Mouse (Mus musculus) G1E (cell line): ENCODE measurements at regions not wholly inside any gene's neighbourhood (a gene's known extent, or its start where the extent isn't known, plus 50 kb on each side); places are given as distances from the start of the nearest gene placed in this dataset.

ENCODE experiments used
- CTCF ChIP-seq: IDR thresholded peaks from 2 replicates; pipeline ENCODE4 v1.5.1; 2012; ENCODE audit warnings: low read depth, low read length, inconsistent platforms, mixed read lengths
- GATA1 ChIP-seq: IDR thresholded peaks from 2 replicates; pipeline ENCODE4 v1.6.1; 2012; ENCODE audit warnings: borderline replicate concordance, low read length, inconsistent platforms, mixed read lengths
- POLR2AphosphoS5 ChIP-seq: IDR thresholded peaks from 2 replicates; pipeline ENCODE4 v1.6.1; 2012; ENCODE audit warnings: low read depth, low read length, inconsistent platforms; ENCODE audit not compliant: insufficient replicate concordance

GRCm38 (mm10) chr11:19468373-19468772, 449.6 kb upstream of the Meis1 start:
- no peak for TF ChIP-seq POLR2AphosphoS5
- TF ChIP-seq CTCF: no peak
- no peak for TF ChIP-seq GATA1
